Mouse (Mus musculus): Measurements from ENCODE around the gene Ccser1.

The Ccser1 gene

GRCm38 (mm10) chr6:61721220-61721619 is 541.1 kb downstream of the Ccser1 start:
- DNase-seq (ENCODE audit: low spot score in 2 of 2): no peak

GRCm38 (mm10) chr6:61729065-61729464 is 548.9 kb downstream of the Ccser1 start:
- no peak for DNase-seq (ENCODE audit: low spot score in 2 of 2)

- DNase-seq (ENCODE audit: low spot score in 2 of 2): no peak
These were observed 550.2 kb downstream of the Ccser1 start for GRCm38 (mm10) chr6:61730088-61730880.

- DNase-seq (ENCODE audit: low spot score in 2 of 2): no peak
These were observed 566.2 kb downstream of the Ccser1 start for GRCm38 (mm10) chr6:61746346-61746745.

GRCm38 (mm10) chr6:61762135-61762534 is 582.0 kb downstream of the Ccser1 start:
- DNase-seq (ENCODE audit: low spot score in 2 of 2): no peak

DNA sequence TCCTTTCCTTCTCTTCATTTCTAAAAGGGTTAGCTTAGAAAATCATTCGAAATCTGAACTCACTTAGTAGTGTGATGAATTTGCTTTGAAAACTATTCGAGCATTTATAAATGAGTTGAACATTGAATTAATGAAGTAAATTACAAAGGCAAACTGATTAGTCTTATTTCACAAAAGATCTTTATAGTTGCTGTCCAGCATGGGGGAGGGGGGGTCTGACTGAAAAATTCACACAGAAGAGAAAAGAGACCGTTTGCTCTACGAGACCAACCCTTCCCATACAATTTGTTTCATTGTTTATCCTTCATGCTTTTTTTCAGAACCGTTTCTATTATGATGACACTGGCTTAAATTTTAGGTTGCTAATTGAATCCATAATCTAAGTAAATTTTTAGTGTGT is 583.3 kb downstream of the Ccser1 start:
- no peak for DNase-seq (ENCODE audit: low spot score in 2 of 2)

- no peak for DNase-seq (ENCODE audit: low spot score in 2 of 2)
These were observed 585.7 kb downstream of the Ccser1 start for GRCm38 (mm10) chr6:61765801-61766200.

- DNase-seq (ENCODE audit: low spot score in 2 of 2): no peak
These were observed 587.0 kb downstream of the Ccser1 start for GRCm38 (mm10) chr6:61767151-61767550.

- DNase-seq (ENCODE audit: low spot score in 2 of 2): no peak
These were observed 606.6 kb downstream of the Ccser1 start for GRCm38 (mm10) chr6:61786706-61787105.

- no peak for DNase-seq (ENCODE audit: low spot score in 2 of 2)
These were observed 620.8 kb downstream of the Ccser1 start for GRCm38 (mm10) chr6:61800889-61801288.

DNA sequence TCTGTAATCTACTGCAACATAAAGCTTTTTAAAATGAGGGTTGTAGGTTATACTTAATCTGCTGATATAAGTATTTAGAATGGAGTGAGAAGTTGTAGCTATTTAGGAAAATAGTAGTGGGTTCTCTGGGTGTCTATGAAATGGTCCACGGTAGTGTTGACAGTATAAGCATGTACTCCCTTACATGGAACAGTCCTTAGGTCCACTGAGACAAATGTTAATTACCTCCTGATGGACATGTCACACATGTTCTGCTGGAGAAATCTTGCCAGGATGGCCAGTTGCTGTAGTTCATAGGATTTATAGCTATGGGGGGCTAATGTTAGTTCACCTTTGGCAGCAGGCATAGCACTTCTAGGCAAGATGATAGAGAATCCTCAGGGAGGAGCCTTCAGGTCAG is 625.4 kb downstream of the Ccser1 start:
- DNase-seq (ENCODE audit: low spot score in 2 of 2): no peak

- DNase-seq (ENCODE audit: low spot score in 2 of 2): no peak
These were observed 637.6 kb downstream of the Ccser1 start for GRCm38 (mm10) chr6:61817716-61818115.

DNA sequence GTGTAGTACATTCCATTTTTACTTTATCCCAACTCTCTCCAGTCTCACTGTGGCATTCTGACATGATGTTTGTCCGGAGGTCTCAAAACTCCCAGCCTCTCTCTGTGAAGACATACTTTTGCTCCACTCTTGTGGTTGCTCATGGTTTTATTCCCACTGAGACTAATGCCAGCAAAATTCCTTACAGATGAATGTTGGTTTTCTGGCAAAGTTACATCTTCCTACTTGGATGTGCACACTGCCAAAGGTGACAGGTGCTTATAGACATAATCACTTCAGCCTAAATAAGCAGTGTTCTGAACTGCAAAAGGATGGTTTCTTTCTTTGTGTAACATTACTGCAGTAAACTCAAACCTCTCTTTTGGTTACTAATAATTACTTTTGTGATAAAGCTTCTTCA is 696.2 kb downstream of the Ccser1 start:
- DNase-seq (ENCODE audit: low spot score in 2 of 2): no peak

DNA sequence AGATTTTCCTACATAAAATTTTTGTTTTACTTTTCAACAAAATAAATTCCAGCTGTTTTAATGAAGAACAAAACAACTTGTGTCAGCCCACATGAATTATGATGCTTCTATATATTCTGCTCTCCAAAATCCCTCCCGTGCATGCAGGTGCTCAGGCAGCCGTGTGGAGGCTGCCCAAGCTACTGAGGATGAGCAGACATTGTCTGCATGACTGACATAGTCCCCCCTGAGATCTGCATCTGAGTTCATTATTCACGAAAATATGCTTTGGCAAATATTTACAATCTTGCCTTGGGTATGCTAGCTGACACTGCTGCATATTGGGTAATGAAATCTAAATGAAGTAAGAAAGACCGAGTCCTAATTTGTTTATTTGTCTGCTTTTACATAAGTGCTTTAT is 718.1 kb downstream of the Ccser1 start:
- DNase-seq (ENCODE audit: low spot score in 2 of 2): no peak

GRCm38 (mm10) chr6:61902715-61903114 is 722.6 kb downstream of the Ccser1 start:
- no peak for DNase-seq (ENCODE audit: low spot score in 2 of 2)

DNA sequence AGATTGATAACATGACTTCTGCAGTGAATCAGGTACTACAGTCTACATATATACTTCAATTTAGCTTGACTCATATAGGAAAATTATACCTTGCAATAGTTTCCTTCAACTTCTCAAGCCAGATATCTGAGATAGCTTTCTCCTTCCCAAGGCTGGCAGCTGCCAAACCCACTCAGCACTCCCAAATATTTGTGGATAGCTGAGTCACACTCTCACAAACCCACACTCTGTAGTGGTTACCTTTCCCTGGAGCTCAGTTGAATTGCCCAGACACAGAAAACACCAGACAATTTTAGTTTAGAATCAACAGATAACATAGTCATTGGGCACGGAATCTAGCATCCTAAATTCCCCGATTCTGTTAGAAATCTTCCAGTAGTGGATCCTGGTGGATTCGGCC is 732.8 kb downstream of the Ccser1 start:
- no peak for DNase-seq (ENCODE audit: low spot score in 2 of 2)

GRCm38 (mm10) chr6:61931622-61932021 is 751.5 kb downstream of the Ccser1 start:
- no peak for DNase-seq (ENCODE audit: low spot score in 2 of 2)

DNA sequence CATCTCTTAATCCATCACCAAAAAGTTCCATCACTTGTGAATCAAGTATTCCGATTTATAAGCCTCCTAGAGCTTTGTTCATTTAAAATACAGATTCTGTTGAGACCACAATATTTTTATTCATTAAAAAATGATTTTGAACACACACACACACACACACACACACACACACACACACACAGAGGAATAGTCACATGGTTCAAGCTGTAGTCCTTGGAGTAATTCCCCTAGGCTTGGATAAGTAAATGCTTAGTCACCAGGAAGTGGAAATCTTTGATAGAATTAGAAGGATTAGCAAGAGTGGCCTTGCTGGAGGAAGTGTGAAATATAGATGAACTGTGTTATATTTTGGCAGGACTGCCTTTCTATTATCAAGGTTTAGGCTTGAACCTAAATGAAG is 756.5 kb downstream of the Ccser1 start:
- DNase-seq (ENCODE audit: low spot score in 2 of 2): no peak

DNA sequence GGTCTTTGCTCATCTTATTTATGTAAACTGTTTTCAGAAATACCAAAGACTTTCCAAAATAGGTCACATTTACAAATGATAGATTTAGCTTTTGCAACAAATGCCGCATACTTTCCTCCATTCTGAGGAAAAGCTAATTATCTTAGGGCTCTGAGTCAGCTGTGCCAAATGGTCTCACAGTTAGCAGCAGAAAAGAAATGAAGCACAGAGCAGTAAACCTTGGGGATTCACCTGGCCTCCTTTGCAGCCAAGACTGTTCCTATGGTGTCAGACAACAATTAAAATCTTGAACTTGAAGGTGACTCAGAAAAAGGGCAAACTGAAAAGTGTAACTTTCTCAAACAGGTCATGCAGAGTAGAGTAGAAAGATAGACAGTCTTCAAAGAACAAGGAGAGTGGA is 759.1 kb downstream of the Ccser1 start:
- DNase-seq (ENCODE audit: low spot score in 2 of 2): no peak

- DNase-seq (ENCODE audit: low spot score in 2 of 2): no peak
These were observed 773.6 kb downstream of the Ccser1 start for GRCm38 (mm10) chr6:61953703-61954102.

DNA sequence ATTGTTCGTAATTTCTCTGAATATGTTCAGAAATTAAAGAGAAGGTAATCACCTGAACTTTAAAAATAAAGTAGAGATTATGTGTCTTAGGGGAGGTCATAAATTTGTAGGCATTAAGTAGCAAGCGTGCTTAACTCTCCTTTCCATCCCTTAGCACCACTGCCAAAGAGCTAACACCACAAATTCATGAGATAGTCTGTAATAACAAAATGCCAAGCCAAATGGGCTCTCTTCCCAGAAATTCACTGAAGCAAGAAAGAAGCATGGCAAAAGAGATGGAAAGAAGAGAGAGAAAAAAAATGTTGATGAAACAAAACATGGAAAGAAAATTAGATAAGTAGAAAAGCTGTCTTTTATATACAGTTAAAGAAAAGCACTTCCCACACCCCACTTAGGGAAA is 796.8 kb downstream of the Ccser1 start:
- no peak for DNase-seq (ENCODE audit: low spot score in 2 of 2)

DNA sequence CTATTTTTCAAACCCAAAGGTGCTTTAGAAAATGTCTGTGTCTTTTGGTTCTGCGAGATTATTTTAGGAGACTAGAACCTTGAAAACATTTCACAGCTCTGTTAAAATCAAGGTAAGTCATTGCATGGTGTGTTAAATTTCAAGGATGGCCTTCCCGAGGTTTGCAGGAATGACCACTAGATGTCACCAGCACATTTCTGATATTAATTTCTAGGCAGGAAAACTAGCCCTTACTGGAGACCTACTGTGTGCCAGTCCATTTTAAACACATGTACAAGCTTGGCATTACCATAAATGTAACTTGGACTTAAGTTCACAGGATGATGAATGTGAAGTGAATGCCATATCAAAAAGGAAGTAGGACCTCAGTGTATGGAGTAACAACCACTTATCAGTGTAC is 798.3 kb downstream of the Ccser1 start:
- no peak for DNase-seq (ENCODE audit: low spot score in 2 of 2)

- DNase-seq (ENCODE audit: low spot score in 2 of 2): no peak
These were observed 834.2 kb downstream of the Ccser1 start for GRCm38 (mm10) chr6:62014374-62014773.

DNA sequence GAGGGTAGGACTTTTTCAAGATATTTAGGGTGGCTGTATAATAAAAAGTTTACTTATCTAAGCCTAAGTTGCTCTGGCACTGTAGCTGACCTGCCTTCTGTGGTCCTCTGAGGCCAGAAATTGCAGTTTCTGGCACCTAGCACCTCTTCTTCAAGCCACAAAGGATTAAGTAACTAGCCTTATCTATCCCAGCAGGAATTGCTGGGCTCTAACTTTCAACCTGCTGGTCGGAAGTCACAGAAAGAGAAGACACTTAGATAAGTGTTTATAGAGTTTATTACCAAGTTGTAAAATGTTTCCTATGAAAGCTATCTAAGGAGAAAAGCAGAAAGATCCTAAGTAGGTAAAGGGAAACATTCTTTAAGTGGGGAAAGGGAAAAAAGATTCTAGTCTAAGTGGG is 864.3 kb downstream of the Ccser1 start:
- DNase-seq (ENCODE audit: low spot score in 2 of 2): no peak

Measured in spleen, postnatal 14 days (tissue).